Mouse (Mus musculus): ENCODE results near the gene Lhfpl4.
A peak's percentile ranks its signal among the peaks of the same experiment; 100 is the strongest.

Lhfpl4 gene

GRCm38 (mm10) chr6:113194841-113195595, at the start of gene Lhfpl4:
Gene Lhfpl4 (minus strand): TSS chr6:113195384.
- no peak for DNase-seq

GRCm38 (mm10) chr6:113242753-113243152, 47.6 kb upstream of the Lhfpl4 start:
- DNase-seq = no peak

- DNase-seq = no peak
Measured at GRCm38 (mm10) chr6:113238442-113238841, 43.3 kb upstream of the Lhfpl4 start.

GRCm38 (mm10) chr6:113237542-113238270, 42.5 kb upstream of the Lhfpl4 start, which contains the start of gene Mtmr14:
Gene Mtmr14 (plus strand): TSS chr6:113237843.
- DNase-seq = peak; percentile 99 to 100

- DNase-seq = no peak
Measured at GRCm38 (mm10) chr6:113235141-113235540, 40.0 kb upstream of the Lhfpl4 start.

- DNase-seq = no peak
Measured at GRCm38 (mm10) chr6:113226705-113227104, 31.5 kb upstream of the Lhfpl4 start.

GRCm38 (mm10) chr6:113225798-113226197, 30.6 kb upstream of the Lhfpl4 start:
- no peak for DNase-seq

- DNase-seq = no peak
Measured at GRCm38 (mm10) chr6:113216280-113216679, 21.1 kb upstream of the Lhfpl4 start.

- no peak for DNase-seq
Measured at GRCm38 (mm10) chr6:113195596-113195992, 410 bp upstream of the Lhfpl4 start.

GRCm38 (mm10) chr6:113194517-113194840, 705 bp downstream of the Lhfpl4 start:
- no peak for DNase-seq

- peak; percentile 44 to 56 for DNase-seq
Measured at GRCm38 (mm10) chr6:113193765-113194460, 1.3 kb downstream of the Lhfpl4 start.

- DNase-seq = no peak
Measured at GRCm38 (mm10) chr6:113184866-113185525, 10.2 kb downstream of the Lhfpl4 start.

GRCm38 (mm10) chr6:113184163-113184562, 11.0 kb downstream of the Lhfpl4 start:
- DNase-seq = peak in 1 of 2 experiments; percentile 28

- DNase-seq = no peak
Measured at GRCm38 (mm10) chr6:113179195-113179733, 15.9 kb downstream of the Lhfpl4 start.

- no peak for DNase-seq
Measured at GRCm38 (mm10) chr6:113178286-113179194, 16.6 kb downstream of the Lhfpl4 start.

GRCm38 (mm10) chr6:113176613-113177012, 18.6 kb downstream of the Lhfpl4 start:
- no peak for DNase-seq

GRCm38 (mm10) chr6:113175469-113175868, 19.7 kb downstream of the Lhfpl4 start:
- no peak for DNase-seq

GRCm38 (mm10) chr6:113172568-113172967, 22.6 kb downstream of the Lhfpl4 start:
- DNase-seq = peak; percentile 58 to 79

GRCm38 (mm10) chr6:113172011-113172410, 23.2 kb downstream of the Lhfpl4 start:
- no peak for DNase-seq

- no peak for DNase-seq
Measured at GRCm38 (mm10) chr6:113170651-113171050, 24.5 kb downstream of the Lhfpl4 start.

- no peak for DNase-seq
Measured at GRCm38 (mm10) chr6:113169852-113170251, 25.3 kb downstream of the Lhfpl4 start.

All from kidney, postnatal 25 days (tissue).